Mouse (Mus musculus) spleen, postnatal 10 days (tissue): ENCODE results near the gene Ckmt1.
A peak's percentile ranks its signal among the peaks of the same experiment; 100 is the strongest.
"Not testable (repeated sequence)": the region's sequence is repeated elsewhere in the genome, so short reads cannot be mapped to it uniquely, and the experiment has no call there.

ENCODE experiments used
- DNase-seq, 2 experiments: peaks; one replicate each; pipeline ENCODE4 v3.0.0; 2021 to 2022; ENCODE audit warnings: low spot score in 2 of 2

Ckmt1 gene

DNA sequence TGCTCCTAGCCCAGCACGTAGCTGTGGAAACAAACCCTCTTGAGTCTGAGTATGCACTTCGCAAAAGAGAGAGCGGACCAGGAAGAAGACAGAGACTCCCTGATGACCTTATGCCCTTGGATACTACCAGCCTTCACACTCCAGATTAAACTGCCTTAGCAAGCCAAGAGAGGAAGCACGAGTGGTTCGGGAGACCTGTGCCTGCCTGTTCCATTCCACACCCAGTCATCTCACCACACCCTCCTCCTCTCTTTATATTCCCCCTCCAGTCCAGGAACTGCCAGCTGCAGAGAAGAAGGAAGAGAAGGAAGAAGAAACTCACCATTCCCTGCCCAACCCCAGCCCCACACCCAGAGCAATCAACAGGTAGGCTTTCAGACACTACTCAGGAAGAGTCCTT is at the start of gene Ckmt1:
Ckmt1 (plus strand) TSS at position 221 of the 400 bp plus-strand sequence.
- no peak for DNase-seq

DNA sequence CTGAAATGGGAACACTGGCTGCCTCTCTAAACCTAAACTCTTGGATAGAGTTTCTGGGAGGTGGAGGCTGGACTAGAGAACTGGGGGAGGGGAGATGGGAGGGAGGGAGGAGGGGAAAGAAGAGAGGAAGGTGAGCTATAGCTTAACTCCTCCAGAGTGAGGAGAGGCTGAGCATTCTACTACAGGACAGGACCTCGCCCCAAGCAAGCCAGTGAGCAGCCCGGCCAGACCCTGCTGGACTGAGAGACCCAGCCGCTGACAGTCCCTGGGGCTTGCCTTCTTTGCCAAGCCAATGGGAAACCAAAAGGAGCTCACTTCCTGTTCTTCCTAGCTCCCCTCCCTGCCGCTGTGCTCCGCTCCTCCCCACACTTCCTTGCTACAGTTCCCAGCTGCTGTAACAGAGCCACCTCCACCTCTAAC is 48.5 kb upstream of the Ckmt1 start:
- DNase-seq = no peak

DNA sequence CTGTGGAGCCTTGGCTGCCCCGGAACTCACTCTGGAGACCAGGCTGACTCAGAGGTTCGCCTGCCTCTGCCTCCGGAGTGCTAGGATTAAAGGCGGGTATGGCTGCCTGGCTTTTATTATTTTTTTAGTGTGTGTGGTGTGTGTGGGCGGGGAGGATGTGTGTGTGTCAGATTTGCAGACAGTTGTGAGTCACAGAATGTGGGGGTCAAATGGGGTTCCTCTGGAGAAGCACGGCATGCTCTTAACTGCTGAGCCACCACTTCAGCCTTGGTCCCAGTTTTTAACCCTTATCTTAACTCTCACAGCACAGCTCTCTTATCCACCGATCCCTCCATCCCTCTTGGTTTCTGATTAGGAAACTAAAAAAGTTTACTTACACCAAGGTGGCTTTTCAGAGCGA is 41.2 kb upstream of the Ckmt1 start:
- DNase-seq = no peak

DNA sequence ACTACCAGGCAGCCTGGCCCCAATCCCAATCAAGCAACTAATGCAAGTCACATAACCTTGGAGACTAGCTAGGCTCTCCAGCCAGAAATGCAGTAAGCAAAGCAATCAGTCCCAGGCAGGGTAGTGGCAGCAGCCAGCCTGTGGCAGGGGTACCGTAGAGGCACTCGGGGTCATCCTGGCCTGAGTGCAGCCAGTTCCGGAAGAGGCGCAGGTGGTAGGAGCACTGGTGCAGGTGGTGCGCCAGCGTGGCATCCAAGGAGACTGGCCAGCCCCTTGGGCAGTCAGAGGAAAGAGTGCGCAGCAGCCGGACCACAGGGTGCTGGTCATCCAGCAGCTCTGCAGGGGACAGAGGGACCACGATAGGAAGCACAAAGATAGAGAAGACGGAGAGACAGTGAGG is 34.5 kb upstream of the Ckmt1 start:
- DNase-seq = no peak

DNA sequence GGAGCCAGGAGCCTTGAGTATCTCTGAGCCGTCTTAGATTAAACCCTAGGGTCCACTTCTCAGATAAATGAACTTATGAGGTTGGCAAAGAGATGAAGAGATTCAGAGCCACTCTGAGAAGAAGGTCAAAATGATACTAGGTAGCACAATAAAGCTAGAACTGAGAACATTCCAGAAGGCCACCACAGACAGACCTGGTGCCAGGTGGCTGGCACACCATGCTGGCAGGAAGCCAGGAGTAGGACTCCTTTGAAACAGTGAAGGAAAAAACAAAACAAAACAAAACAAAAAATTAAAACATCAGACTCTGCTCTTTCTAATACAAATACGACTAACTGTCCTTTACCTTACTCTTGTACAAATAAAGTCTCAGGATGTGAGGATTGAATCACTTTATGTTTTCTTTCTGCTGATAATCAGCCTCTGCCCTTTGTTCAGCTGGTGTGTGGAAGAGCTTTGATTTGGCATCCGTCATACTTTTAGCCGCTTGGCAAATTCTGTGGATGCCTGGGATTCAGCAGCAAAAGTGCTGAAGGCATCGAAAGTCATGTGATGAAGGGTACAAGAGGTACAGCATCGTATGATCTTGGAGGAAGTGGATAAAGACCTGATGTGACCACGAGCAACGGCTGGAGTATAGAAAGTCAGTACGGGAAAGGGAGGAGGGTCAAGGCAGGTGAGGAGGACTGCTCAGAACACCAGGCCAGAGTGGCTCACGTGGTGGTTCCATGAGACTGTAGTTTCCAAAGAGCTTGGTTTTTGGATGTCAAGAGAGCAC is 33.6 kb upstream of the Ckmt1 start:
- DNase-seq = no peak

DNA sequence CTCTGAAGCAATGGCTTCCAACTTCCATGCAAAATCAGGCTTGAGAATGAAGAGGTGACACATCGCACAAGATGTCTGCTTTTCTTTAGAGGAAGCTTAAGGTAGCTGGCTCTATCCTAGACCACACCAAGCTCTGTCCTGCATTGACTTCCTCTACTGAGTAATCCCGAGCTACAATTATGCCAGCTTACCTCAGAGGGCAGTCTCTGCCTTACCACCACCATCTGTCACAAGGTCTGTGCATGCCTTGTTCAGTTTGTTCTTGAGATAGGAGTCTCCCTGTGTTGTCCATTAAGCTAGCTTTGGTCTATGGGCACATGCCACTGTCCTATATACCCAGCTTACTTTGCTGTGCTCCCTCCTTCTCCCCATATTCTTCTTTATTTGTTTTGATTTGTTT is 28.0 kb upstream of the Ckmt1 start:
- DNase-seq = no peak

DNA sequence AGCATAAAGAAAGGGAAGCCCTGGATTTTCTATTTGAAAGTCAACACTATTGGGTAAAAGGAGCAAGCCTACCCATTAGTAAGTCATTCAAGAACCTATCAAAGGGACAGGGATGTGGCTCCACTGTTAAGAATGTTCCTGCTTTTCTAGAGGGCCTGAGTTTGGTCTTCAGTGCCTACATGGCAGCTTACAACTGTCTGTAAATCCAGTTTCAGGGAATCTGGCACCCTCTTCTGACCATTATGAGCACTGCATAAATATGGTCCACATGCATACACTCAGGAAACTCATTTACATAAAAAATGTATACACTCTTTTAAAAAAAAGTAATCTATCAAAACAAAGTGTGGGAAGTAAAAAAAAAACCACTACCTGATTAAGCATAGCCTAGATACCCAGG is 18.5 kb upstream of the Ckmt1 start:
- DNase-seq = no peak

DNA sequence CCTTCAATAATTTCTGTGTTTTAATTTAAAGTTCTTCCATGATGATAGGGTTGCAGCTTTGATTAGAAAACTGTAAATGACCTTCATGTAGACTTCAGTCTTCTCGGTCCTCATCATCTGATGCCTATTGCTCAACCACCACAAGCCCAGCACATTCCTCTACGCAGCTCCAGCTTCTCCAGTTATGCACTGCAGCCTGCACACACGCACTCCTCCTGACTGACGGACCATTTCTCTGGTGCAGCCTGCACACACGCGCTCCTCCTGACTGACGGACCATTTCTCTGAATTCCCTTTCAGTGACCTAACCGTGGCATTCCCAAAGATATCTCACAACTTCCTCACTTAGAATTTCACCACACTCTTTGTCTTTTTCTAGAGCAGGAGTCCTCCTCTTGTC is 4.4 kb upstream of the Ckmt1 start:
- DNase-seq = no peak

DNA sequence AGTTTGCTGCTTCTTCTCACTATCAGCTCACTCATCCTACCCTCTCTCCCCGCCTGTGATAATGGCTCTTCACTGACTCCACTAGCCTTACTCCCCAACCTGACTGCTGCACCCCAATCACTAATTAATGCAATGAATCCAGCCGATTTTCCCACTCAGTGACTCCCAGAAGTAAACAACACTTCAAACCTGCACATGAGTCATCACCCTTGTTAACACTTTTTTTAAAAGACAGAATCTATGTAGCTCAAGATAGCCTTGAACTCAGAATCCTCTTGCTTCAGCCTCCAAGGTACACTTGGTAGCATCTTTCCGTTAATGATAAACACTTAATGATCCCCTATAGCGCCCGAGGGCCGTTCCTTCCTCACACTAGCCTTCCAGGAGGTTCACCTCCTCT is 3.1 kb upstream of the Ckmt1 start:
- no peak for DNase-seq

DNA sequence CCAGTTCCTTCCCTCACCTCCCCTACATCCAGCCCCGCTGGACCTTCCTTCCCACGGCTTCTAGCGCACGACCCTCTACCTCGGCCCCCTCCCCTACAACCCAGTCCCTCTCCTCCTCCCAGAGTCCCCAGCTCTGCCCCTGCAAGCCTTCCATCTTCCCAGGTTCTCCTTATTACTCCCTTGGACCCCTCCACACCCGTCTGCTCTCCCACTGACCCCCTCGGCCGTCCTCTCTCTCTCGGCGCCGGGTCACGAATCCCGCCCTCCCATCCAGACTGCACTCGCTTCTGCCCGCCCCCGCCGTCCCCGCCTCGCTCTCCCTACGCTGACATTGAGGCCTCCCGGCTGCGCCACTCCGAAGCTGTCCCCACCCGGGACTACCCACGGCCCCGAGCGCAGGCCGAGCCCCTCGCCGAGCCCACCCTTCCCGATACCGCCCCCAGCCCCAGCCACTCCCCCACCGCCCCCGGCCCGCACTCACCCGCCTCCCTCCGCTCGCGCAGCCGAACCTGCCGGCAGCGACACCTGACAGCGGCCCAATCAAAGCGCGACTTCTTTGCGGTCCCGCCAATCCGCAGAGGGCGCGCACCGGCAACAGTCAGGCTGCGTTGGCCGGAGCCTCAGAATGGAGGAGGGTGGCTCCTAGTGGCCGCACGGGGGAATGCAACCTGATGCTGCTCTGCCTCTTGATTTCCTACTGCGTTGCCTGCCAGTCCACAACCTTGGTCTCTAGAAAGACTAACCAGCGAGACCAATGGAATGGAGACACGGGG is 2.5 kb upstream of the Ckmt1 start, which contains the start of gene Ppip5k1:
Ppip5k1 (minus strand) TSS at position 577 of the 773 bp plus-strand sequence.
- DNase-seq = peak; percentile 93 to 98

DNA sequence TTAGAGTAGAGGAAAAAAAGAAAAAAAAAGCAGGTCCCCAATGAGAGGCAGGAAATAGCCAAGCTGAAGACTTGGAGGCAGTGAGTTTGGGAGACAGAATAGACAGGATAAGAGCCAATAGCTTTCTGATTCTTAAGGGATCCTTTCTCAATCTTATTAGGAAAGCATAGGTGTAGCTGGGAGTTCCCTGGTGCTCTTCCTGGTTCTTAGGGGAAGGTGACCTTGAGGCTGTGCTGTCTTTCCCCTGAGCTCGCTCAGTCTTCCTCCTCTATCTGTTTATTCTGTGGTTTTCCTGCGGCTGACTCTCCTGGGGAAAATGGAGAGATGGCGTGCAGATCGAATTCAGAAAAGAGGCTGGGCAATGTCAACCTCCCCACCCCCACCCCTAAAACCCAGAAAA is 447 bp downstream of the Ckmt1 start:
- DNase-seq = no peak

DNA sequence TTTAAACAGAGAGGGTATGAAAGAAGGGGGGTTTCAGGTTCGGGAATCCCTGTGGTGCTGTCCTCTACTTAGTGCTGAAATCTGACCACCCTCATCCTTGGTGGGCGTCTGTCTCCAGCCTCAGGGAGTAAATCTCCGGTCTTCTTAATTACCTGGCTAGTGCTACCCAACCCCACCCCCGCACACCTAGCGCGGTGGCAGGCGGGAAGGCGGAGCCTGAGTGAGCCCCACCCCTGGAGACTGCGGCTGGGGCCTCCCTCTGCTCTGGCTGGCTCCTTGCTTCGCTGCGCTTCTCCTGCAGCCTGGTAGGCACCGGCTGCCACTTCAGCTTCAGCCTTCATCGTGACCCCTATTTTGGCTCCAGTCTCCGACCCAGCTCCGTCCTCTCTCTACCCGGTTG is 867 bp downstream of the Ckmt1 start:
- peak; percentile 17 to 43 for DNase-seq

DNA sequence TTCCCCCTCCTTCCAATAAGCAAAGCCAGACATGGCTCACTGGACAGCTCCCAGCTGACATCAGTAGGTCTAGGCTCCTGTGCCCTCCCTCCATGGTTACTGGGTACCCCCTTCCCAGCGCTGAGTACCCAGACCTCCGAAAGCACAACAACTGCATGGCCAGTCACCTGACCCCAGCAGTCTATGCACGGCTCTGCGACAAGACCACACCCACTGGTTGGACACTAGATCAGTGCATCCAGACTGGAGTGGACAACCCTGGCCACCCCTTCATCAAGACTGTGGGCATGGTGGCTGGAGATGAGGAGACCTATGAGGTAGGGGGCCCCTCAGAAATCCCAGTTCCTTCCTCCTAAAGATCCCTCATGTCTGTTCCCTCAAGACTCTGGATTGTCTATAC is 1.9 kb downstream of the Ckmt1 start:
- DNase-seq = no peak

DNA sequence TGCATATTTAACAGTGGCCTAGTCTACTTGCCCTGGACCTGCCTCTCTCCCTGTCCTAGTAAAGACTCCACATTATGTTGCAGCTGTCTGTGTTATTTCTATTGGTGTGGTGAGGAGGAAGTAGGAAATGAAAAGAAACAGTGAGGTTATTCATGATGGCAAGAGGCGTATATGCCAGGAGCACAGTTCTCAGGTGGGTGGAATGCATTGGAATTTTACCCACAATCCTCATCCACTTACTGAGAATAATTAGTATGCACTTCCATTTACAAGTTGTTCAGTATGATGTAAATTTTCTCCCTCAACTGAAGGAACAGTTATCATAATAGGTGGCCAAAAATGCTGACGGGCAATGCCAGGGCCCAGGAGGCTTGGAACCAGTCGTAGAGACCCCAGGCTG is 6.1 kb downstream of the Ckmt1 start:
- no peak for DNase-seq

DNA sequence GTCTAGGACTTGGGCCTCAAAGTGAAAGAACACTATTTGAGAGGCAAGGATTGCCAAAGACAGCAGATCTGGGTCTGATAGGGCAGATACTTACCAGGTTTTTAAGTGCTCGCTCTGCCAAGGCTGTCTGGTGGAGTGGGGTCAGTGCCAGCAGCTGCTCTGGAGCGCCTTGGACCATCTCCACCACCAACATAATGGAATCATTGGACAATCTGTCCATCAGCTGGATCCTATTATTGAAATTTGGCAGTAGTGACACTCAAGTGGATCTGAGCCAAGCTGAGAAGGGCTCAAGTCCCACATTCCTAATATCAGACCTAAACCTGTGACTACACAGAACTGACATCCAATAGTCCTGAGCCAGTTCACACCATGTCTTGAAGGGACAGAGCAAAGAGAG is 11.3 kb downstream of the Ckmt1 start:
- no peak for DNase-seq

DNA sequence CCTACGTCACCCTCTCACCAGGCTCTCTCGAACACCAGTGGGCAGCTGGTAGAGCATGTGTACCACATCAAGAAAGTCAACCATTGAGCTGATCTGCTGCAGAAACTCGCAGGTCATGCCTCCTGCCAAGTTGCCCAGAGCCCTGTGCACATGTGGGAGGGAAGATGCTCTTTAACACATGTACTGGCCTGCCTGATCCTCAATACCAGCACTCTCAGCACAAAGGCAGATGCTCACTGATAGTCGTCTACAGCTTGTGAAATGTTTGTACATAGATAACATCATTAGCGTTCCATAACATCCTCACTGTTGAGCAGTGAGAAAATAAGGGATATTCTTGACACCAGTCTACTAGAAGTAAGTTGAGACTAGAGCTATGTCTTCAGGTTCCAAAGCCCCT is 13.4 kb downstream of the Ckmt1 start:
- DNase-seq = no peak

DNA sequence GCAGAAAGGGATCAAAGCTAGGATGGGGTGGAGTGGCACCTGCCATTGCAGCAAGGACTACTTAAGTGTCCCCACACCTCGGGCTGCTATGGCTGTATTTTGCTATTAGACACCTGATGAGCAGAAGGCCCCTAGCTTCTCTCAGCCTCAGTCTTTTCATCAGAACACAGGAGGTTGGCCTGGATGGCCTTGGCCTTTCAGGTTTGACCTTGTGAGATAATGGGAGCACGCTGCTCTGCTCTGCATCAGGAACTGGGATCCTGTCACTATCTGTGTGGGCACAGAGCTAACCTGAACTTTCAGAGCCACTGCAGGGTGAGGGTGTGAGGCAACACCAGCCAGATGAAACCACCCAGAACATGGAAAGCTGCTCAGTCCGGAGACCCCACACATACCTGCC is 14.8 kb downstream of the Ckmt1 start:
- no peak for DNase-seq

DNA sequence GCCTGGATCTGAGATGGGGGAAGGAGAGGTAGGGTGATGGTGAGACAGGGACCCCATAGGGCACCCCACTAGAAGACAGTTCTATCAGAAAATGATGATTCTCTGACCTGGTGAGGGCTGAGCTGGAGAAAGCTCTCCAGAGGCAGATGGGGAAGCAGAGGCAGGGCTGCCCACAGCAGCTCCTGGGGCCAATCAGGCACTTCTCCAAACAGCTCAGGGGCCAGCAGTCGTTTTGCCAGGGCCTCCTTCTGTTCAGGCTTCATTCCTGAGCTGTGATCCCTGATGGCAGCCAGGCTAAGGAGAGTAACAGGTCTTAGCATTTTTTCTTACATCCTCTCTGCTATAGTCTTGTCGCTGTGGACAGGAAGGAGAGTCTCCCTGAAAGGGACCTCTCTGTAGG is 17.3 kb downstream of the Ckmt1 start:
- no peak for DNase-seq

DNA sequence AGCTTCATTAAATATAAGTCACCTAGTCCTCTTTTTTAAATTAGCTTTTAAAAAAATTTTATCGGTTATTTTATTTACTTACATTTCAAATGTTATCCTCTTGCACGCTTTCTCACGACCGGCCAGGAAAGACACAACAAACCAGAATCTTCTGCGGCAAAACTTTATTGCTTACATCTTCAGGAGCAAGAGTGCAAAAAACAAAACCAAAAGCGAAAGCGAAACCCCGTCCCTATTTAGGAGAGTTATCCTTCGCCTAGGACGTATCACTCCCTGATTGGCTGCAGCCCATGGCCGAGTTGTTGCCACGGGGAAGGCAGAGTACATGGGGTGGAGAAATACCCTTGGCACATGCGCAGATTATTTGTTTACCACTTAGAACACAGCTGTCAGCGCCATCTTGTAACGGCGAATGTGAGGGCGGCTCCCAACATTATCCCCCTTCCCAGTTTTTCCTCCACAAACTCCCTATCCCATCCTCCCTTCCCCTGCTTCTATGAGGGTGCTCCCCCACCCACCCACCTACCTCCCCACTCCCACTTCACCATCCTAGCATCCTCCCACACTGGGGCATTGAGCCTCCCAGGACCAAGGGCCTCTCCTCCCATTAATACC is 29.6 kb downstream of the Ckmt1 start, which contains the start of gene Strc:
Strc (minus strand) TSS at position 208 of the 615 bp plus-strand sequence.
- DNase-seq = not testable (repeated sequence)

DNA sequence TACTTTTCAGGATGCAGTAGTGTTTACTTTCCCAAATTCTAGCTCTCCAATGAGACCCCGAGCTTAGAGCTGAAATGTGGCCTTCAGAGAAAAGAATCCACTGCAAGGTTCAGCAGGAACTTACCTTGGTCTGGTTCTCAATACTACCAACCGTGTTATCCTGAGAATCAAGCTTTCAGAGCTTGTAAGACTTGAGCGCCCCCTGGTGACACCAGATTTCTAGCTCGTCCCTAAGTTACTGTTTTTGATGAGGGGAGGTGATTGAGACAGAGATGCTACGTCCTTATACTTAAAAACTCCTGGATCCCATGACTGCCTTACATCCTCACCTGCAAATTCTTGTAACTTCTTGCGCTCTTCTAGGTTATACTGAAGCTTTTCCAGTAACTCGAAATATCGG is 39.1 kb downstream of the Ckmt1 start:
- peak; percentile 75 to 90 for DNase-seq

DNA sequence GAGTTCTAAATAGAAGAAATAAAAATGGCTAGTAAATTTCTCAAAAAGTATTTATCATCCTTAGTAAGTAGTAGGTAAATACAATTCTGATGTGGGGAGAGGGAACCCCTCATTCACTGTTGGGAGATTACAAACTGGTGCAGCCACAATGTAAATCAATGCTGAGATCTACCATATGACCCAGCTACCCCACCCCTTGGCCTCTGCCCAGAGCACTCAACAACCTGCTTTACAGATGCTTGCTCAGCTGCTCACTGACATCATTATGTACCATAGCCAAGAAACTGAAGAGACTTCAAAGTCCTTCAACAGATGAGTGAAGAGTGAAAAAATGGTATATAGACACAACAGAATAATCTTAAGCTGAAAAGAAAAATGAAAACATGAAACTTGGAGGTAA is 45.8 kb downstream of the Ckmt1 start:
- DNase-seq = no peak

DNA sequence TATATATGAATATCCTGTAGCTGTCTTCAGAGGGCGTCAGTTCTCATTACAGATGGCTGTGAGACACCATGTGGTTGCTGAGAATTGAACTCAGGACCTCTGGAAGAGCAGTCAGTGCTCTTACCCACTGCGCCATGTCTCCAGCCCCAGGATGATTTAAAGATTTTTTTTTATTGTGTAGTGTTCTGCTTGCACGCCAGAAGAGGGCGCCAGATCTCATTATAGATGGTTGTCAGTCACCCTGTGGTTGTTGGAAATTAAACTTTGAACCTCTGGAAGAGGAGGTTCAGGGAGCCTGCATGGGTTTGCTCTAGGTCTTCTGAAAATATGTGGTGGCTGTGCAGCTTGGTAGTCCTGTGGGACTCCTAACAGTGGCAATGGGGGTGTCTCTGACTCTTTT is 50.6 kb downstream of the Ckmt1 start:
- peak; percentile 57 to 82 for DNase-seq
